Mouse (Mus musculus): ENCODE measurements around the gene P2ry12. TPM values are rescaled to one million over a fixed set of nuclear protein-coding genes. Genes with fewer than 3 reads are reported as not detected.

Gene P2ry12
- polyA plus RNA-seq, 1 experiment from 2014 or later, result 2.2 TPM

DNA sequence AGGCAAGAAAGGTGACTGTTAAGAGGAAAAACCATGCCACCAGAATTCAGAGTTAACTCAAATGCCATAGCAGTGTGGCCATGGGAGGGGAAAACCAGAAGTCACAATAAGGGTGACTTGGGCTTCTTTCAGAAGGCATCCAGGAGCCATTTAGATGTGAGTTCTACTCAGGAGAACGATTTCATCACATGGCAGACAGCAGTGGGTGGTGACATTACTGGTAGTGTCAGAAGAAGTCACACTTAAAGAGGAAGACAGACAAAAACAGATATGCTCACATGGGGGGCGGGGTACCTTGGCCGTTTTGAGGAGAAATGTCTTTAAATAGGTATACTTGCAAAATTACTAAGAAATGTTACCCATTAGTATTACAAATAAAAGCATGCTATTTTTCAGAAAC lies 1.3 kb upstream of the P2ry12 start:
- no peaks in the 10 kb centered on the region for H3K4me1 ChIP-seq (replicated peaks; ENCODE audit: control insufficient read depth, insufficient read depth, low read length)
- no peak overlapping the region for H3K27ac ChIP-seq (ENCODE audit: low read depth, low read length)
- ATAC-seq, result no peak
- no peak for TF ChIP-seq CTCF (IDR thresholded peaks at IDR 0.05; ENCODE audit: low read depth)
- no peaks in the 10 kb centered on the region for H3K9me3 ChIP-seq (ENCODE audit: control insufficient read depth)
- H3K4me3 ChIP-seq (ENCODE audit: low read depth, low read length), result no peak overlapping the region
- no peaks in the 10 kb centered on the region for H3K36me3 ChIP-seq (ENCODE audit: control insufficient read depth, insufficient read depth)
- 86% methylated on average over 3 of the region's 3 CpGs for WGBS
- H3K4me2 ChIP-seq (replicated peaks; ENCODE audit: low read depth), result no peak overlapping the region
- no peak overlapping the region for H3K9ac ChIP-seq (ENCODE audit: low read depth, low read length)
- no peaks in the 10 kb centered on the region for H3K27me3 ChIP-seq (replicated peaks; ENCODE audit: control insufficient read depth, insufficient read depth, low read length)

DNA sequence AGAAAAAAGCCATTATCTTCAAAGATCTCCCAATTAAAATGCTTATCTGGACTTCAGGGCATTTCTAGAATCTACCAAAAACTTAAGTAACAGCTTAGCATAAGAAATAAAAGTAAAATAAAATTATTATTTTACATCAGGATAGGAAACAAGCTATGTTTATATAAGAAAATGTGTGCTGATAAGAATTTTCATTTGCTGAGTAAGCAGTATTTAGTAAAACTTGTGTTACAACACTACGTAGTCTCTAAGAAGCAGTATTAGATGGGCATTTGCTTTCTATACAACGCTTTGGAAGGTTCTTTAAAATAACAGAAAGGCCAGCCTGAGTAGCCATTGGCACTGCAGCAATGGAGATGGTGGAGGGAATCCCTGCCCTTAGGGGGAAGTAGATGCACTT lies 746 bp upstream of the P2ry12 start:
- no peak for TF ChIP-seq CTCF (IDR thresholded peaks at IDR 0.05; ENCODE audit: low read depth)
- no peak overlapping the region for H3K4me3 ChIP-seq (ENCODE audit: low read depth, low read length)
- H3K4me1 ChIP-seq (replicated peaks; ENCODE audit: control insufficient read depth, insufficient read depth, low read length), result no peaks in the 10 kb centered on the region
- H3K27me3 ChIP-seq (replicated peaks; ENCODE audit: control insufficient read depth, insufficient read depth, low read length), result no peaks in the 10 kb centered on the region
- no peak overlapping the region for H3K9ac ChIP-seq (ENCODE audit: low read depth, low read length)
- no peak overlapping the region for H3K27ac ChIP-seq (ENCODE audit: low read depth, low read length)
- WGBS, result 92% methylated on average over 2 of the region's 2 CpGs
- H3K4me2 ChIP-seq (replicated peaks; ENCODE audit: low read depth), result no peak overlapping the region
- H3K36me3 ChIP-seq (ENCODE audit: control insufficient read depth, insufficient read depth), result no peaks in the 10 kb centered on the region
- no peak for ATAC-seq
- no peaks in the 10 kb centered on the region for H3K9me3 ChIP-seq (ENCODE audit: control insufficient read depth)

DNA sequence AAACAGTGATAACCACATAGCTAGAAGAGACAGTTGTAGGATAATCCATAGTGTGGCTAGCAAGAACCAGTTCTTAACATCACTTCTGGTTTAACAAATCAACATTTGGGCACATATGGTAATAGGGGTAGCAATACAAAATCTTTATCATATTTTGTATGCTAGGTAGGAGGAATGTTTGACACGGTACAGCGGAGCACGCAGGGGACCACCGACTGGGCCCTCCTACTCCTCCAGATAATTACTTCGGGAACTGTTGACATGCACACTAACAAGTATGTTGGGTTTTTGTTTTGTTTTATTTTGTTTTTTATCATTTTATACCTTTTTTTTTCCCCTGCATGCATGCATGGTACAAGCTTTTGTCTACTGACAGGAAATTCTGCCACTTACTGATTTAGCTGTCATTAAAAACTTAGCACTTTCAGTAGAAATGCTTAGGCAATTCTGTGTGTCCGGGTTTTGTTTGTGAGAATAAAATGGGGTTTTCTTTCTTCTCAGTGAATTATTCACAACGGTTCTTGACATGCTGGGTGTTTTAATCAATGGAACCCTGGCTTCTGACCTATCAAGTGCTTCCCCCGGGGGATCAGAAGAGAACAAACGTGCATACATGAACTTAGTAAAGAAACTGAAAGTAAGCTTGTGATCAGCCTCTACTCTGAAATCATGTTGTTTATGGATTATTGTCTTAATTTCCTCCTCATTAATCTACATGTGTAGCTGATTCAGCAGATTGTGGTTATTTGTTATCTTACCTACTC lies 780 bp downstream of the P2ry12 start:
- ATAC-seq, result no peak
- Histone ChIP-seq H3K27ac (ENCODE audit: low read depth, low read length) (no peak overlapping the region), H3K27me3 (replicated peaks; ENCODE audit: control insufficient read depth, insufficient read depth, low read length) (no peaks in the 10 kb centered on the region), H3K9me3 (ENCODE audit: control insufficient read depth) (no peaks in the 10 kb centered on the region), H3K36me3 (ENCODE audit: control insufficient read depth, insufficient read depth) (no peaks in the 10 kb centered on the region), H3K4me3 (ENCODE audit: low read depth, low read length) (no peak overlapping the region), H3K9ac (ENCODE audit: low read depth, low read length) (no peak overlapping the region), H3K4me1 (replicated peaks; ENCODE audit: control insufficient read depth, insufficient read depth, low read length) (no peaks in the 10 kb centered on the region), H3K4me2 (replicated peaks; ENCODE audit: low read depth) (no peak overlapping the region)
- WGBS, result 74% methylated on average over 9 of the region's 9 CpGs
- no peak for TF ChIP-seq CTCF (IDR thresholded peaks at IDR 0.05; ENCODE audit: low read depth)

DNA sequence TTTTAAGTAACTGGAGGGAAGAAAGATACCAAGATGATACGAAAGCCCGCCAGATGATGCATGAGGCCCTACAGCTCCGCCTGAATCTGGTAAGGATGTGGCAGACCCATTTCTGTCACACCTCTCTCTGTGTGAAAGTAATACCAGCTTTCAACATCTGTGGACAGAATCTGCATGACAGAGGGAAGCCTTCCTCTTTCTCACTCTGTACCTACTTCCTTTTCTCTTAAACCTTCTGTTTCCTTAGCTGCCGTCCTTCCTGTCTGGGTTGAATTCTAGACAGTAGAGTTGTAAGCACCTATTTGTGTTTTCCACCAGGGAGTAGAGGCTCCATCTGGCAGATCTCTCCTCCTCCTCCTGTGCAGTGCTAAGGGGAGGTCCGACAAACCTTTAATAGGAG lies 1.9 kb downstream of the P2ry12 start:
- no peaks in the 10 kb centered on the region for H3K27me3 ChIP-seq (replicated peaks; ENCODE audit: control insufficient read depth, insufficient read depth, low read length)
- ATAC-seq, result no peak
- no peak overlapping the region for H3K9ac ChIP-seq (ENCODE audit: low read depth, low read length)
- no peaks in the 10 kb centered on the region for H3K4me1 ChIP-seq (replicated peaks; ENCODE audit: control insufficient read depth, insufficient read depth, low read length)
- H3K27ac ChIP-seq (ENCODE audit: low read depth, low read length), result no peak overlapping the region
- TF ChIP-seq CTCF (IDR thresholded peaks at IDR 0.05; ENCODE audit: low read depth), result no peak
- no peaks in the 10 kb centered on the region for H3K36me3 ChIP-seq (ENCODE audit: control insufficient read depth, insufficient read depth)
- 69% methylated on average over 5 of the region's 5 CpGs for WGBS
- H3K4me2 ChIP-seq (replicated peaks; ENCODE audit: low read depth), result no peak overlapping the region
- no peak overlapping the region for H3K4me3 ChIP-seq (ENCODE audit: low read depth, low read length)
- H3K9me3 ChIP-seq (ENCODE audit: control insufficient read depth), result no peaks in the 10 kb centered on the region

DNA sequence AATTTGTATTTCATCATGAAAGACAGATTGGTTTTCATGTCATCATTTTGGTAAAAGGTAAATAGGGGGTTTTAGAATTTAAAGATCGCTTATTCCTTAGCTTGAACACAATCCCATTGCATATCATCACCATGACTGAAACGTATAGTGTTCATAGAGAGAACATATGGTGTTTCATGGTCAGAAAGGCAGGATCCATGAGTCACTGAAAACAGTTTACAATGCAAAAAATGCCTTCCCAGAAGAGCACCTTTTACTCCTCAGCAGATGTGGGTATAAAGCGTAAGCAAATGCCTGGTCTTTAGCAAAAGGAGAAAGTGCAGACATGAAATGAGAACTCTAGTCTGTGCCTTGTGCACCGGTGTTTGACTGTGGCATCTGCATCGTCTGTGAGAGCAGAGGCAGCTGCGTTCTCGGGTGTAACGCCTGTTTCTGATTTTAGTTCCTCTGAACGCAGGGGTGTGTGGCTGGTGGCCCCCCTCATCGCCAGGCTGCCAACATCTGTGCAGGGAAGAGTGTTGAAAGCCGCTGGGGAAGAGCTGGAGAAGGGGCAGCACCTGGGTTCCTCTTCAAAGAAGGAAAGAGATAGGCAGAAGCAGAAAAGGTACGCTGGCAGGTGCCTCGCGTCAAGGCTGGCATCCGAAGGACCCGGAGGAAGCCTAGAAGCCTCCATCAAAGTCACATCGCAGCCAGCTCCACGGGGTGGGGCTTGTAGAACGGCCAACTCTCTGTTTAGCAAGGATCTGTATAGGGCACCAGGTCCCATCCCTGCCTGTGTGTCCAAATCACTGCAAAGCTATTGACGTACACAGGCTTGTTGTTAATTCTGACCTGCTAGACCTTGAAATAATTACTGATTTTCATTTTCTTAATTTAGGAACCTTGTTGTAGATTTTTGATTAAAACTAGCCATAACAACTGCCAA lies 4.7 kb downstream of the P2ry12 start:
- H3K4me3 ChIP-seq (ENCODE audit: low read depth, low read length), result no peak overlapping the region

DNA sequence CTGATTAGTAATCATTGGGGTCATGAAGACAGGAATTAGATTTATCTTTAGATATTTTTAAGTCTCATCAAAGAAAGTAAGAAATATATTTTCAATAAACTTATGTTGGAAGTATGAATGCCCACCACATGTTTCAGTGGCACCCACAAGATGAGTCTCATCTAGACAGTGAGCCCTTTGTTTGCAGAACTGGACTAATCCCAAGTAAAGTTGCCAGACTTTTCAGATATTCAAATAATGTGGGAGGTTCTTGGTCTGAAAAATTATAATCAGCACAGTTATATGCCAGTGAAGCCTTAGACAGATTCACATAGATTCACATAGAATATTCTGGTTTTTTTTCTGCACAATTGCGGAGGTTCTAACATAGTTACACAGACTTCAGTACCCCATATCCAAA lies 12.2 kb downstream of the P2ry12 start:
- Histone ChIP-seq H3K27me3 (replicated peaks; ENCODE audit: control insufficient read depth, insufficient read depth, low read length) (no peaks in the 10 kb centered on the region), H3K4me1 (replicated peaks; ENCODE audit: control insufficient read depth, insufficient read depth, low read length) (no peaks in the 10 kb centered on the region), H3K9ac (ENCODE audit: low read depth, low read length) (no peak overlapping the region), H3K4me2 (replicated peaks; ENCODE audit: low read depth) (no peak overlapping the region), H3K36me3 (ENCODE audit: control insufficient read depth, insufficient read depth) (no peaks in the 10 kb centered on the region), H3K9me3 (ENCODE audit: control insufficient read depth) (no peaks in the 10 kb centered on the region), H3K4me3 (ENCODE audit: low read depth, low read length) (no peak overlapping the region), H3K27ac (ENCODE audit: low read depth, low read length) (no peak overlapping the region)
- no peak for ATAC-seq
- TF ChIP-seq CTCF (IDR thresholded peaks at IDR 0.05; ENCODE audit: low read depth), result no peak
- WGBS, result 91% methylated on average over 1 of the region's 1 CpGs

More for the DNA sequence above, 4.7 kb downstream of the P2ry12 start:
- no peaks in the 10 kb centered on the region for H3K4me1 ChIP-seq (replicated peaks; ENCODE audit: control insufficient read depth, insufficient read depth, low read length)
- no peak for ATAC-seq
- no peaks in the 10 kb centered on the region for H3K27me3 ChIP-seq (replicated peaks; ENCODE audit: control insufficient read depth, insufficient read depth, low read length)
- no peak overlapping the region for H3K27ac ChIP-seq (ENCODE audit: low read depth, low read length)
- H3K4me2 ChIP-seq (replicated peaks; ENCODE audit: low read depth), result no peak overlapping the region
- H3K9ac ChIP-seq (ENCODE audit: low read depth, low read length), result no peak overlapping the region
- 88% methylated on average over 20 of the region's 20 CpGs for WGBS
- H3K36me3 ChIP-seq (ENCODE audit: control insufficient read depth, insufficient read depth), result no peaks in the 10 kb centered on the region
- no peak for TF ChIP-seq CTCF (IDR thresholded peaks at IDR 0.05; ENCODE audit: low read depth)
- H3K9me3 ChIP-seq (ENCODE audit: control insufficient read depth), result no peaks in the 10 kb centered on the region
